Mouse (Mus musculus) liver, adult 2 months (tissue): ENCODE results near the gene Zdhhc5. TPM values are rescaled to one million over a fixed set of nuclear protein-coding genes. Genes with fewer than 3 reads are reported as not detected.

Experiments used
- DNase-seq: peaks from one replicate; pipeline ENCODE4 v3.0.0-alpha.2; 2011; ENCODE audit warnings: low read depth, low spot score; ENCODE audit errors: extremely low read depth
- H3K27ac ChIP-seq: fragments of 200-500 bp; replicated peaks from 2 replicates; pipeline ENCODE4 v1.5.1; 2012; ENCODE audit warnings: low read depth, mild to moderate bottlenecking, control low read depth, inconsistent platforms, low read length; ENCODE audit not compliant: insufficient read depth
- H3K27me3 ChIP-seq: fragments of 200-500 bp; 2 replicates; pipeline ENCODE4 v1.6.1; 2012; ENCODE audit warnings: mild to moderate bottlenecking, moderate library complexity, low read length, inconsistent platforms; ENCODE audit not compliant: control insufficient read depth, insufficient read depth
- H3K36me3 ChIP-seq: fragments of 200-500 bp; 2 replicates; pipeline ENCODE4 v1.6.1; 2012; ENCODE audit warnings: low read length, inconsistent platforms; ENCODE audit not compliant: control insufficient read depth, insufficient read depth
- H3K4me1 ChIP-seq: fragments of 200-500 bp; 2 replicates; pipeline ENCODE4 v1.6.1; 2011; ENCODE audit warnings: low read length; ENCODE audit not compliant: control insufficient read depth, insufficient read depth
- H3K4me3 ChIP-seq: fragments of 200-500 bp; 2 replicates; pipeline ENCODE4 v1.5.1; 2011; ENCODE audit warnings: low read depth, mild to moderate bottlenecking, control low read depth, low read length, moderate library complexity; ENCODE audit not compliant: insufficient read depth
- H3K79me2 ChIP-seq: fragments of 200-500 bp; 2 replicates; pipeline ENCODE4 v1.6.1; 2012; ENCODE audit warnings: inconsistent platforms, mild to moderate bottlenecking, low read length, moderate library complexity; ENCODE audit not compliant: control insufficient read depth, insufficient read depth
- H3K9ac ChIP-seq: fragments of 200-500 bp; 2 replicates; pipeline ENCODE4 v1.6.1; 2012; ENCODE audit warnings: low read depth, mild to moderate bottlenecking, control low read depth, inconsistent platforms, low read length
- CTCF ChIP-seq: fragments of 200-500 bp; IDR thresholded peaks from 2 replicates; pipeline ENCODE4 v1.5.1; 2011; ENCODE audit warnings: low read depth, low read length, control low read depth
- POLR2A ChIP-seq: fragments of 200-500 bp; IDR thresholded peaks from 2 replicates; pipeline ENCODE4 v1.6.1; 2011; ENCODE audit warnings: low read length, control low read depth; ENCODE audit not compliant: insufficient read depth; ENCODE audit errors: extremely low read depth
- WGBS: fragments of 180-500 bp; shearing (Covaris S2); methylation state at CpG from one replicate; pipeline ENCODE4 v1.1.7; 2018; 5-methylcytosine and 5-hydroxymethylcytosine counted together
- polyA plus RNA-seq: library from polyadenylated mRNA; depleted of rRNA; stranded (reverse); fragments of >200 nt; gene quantifications from 2 replicates; pipeline ENCODE4 v1.2.3, GENCODE M21; 2012
- total RNA-seq: library from RNA; depleted of rRNA; stranded (reverse); fragments of >200 nt; gene quantifications from 2 replicates; pipeline ENCODE4 v1.2.3, GENCODE M21; 2014

Zdhhc5 gene
- total and polyA plus RNA-seq, 2 experiments: 21.9 to 36.1 TPM

- H3K79me2 ChIP-seq: peaks cover 9% of the 10 kb centered on the region; the same call in 1 of the 2 replicates
- H3K27ac ChIP-seq: no peak overlapping the region
- TF ChIP-seq CTCF (no peak), POLR2A (no peak)
- H3K4me1 ChIP-seq: peaks cover 14% of the 10 kb centered on the region
- DNase-seq: no peak
- H3K27me3 ChIP-seq: no peaks in the 10 kb centered on the region
- H3K4me3 ChIP-seq: no peak overlapping the region
- WGBS: 97% methylated on average over 14 of the region's 14 CpGs
- H3K36me3 ChIP-seq: peaks cover 15% of the 10 kb centered on the region
- no peak overlapping the region for H3K9ac ChIP-seq
Measured at GRCm38 (mm10) chr2:84723856-84724255, 8.9 kb upstream of the Zdhhc5 start.

DNA sequence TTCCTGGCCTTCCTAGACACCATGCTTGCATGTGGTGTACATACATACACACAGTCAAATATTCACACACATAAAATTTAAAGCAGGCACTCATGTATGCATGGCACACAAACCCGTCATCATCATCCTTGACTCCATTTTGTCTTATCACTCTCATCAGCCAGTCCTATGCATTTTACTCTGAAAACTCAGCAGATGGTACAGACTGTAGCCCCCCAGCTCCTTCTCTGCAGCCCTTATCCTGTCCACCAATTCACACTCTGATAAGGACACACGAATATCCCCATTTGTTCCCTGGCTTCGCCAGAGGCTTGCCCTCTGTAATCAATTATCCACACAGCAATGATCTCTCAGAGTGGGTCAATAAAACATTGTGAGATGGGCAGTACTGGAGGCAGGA, 6.2 kb upstream of the Zdhhc5 start:
- TF ChIP-seq CTCF (no peak), POLR2A (no peak)
- H3K4me3 ChIP-seq: no peak overlapping the region
- no peaks in the 10 kb centered on the region for H3K27me3 ChIP-seq
- WGBS: 40% methylated on average over 3 of the region's 3 CpGs
- DNase-seq: peak; percentile 16
- H3K27ac ChIP-seq: no peak overlapping the region
- H3K9ac ChIP-seq: no peak overlapping the region
- H3K4me1 ChIP-seq: peaks cover 11% of the 10 kb centered on the region
- H3K36me3 ChIP-seq: peaks cover 15% of the 10 kb centered on the region
- H3K79me2 ChIP-seq: peaks cover 9% of the 10 kb centered on the region; the same call in 1 of the 2 replicates

GRCm38 (mm10) chr2:84720718-84721117, 5.7 kb upstream of the Zdhhc5 start:
- no peaks in the 10 kb centered on the region for H3K27me3 ChIP-seq
- peaks cover 15% of the 10 kb centered on the region for H3K36me3 ChIP-seq
- DNase-seq: no peak
- no peak overlapping the region for H3K27ac ChIP-seq
- H3K4me3 ChIP-seq: no peak overlapping the region
- WGBS: 81% methylated on average over 2 of the region's 2 CpGs
- H3K9ac ChIP-seq: no peak overlapping the region
- peaks cover 8% of the 10 kb centered on the region for H3K4me1 ChIP-seq
- H3K79me2 ChIP-seq: peaks cover 7% of the 10 kb centered on the region; the same call in 1 of the 2 replicates
- no peak for TF ChIP-seq CTCF
- TF ChIP-seq POLR2A: no peak

DNA sequence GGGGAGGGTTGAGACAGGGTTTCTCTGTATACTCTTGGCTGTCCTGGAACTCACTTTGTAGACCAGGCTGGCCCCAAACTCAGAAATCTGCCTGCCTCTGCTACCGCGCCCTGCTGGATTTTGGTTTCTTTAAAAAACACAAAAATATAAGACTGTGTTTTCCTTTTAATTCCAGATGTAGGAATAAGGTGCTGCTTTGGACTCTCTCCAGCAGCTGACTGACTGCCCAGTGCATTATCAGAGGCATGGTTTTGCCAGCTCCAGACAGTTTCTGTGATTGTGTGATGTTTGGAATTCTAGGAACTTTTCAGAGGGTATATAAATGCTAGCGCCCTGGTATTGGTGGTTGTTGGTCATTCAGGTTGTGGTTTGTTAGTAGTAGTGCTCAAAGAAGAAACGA, 2.4 kb upstream of the Zdhhc5 start:
- TF ChIP-seq POLR2A: no peak
- Histone ChIP-seq H3K27ac (no peak overlapping the region), H3K4me3 (no peak overlapping the region), H3K27me3 (no peaks in the 10 kb centered on the region), H3K9ac (no peak overlapping the region), H3K4me1 (no peaks in the 10 kb centered on the region; the same call in none of the 2 replicates), H3K79me2 (0 out of 2 replicates have a peak, but pooled peaks cover 2% of the 10 kb centered on the region), H3K36me3 (no peaks in the 10 kb centered on the region)
- 87% methylated on average over 4 of the region's 4 CpGs for WGBS
- peak; percentile 11 for DNase-seq

DNA sequence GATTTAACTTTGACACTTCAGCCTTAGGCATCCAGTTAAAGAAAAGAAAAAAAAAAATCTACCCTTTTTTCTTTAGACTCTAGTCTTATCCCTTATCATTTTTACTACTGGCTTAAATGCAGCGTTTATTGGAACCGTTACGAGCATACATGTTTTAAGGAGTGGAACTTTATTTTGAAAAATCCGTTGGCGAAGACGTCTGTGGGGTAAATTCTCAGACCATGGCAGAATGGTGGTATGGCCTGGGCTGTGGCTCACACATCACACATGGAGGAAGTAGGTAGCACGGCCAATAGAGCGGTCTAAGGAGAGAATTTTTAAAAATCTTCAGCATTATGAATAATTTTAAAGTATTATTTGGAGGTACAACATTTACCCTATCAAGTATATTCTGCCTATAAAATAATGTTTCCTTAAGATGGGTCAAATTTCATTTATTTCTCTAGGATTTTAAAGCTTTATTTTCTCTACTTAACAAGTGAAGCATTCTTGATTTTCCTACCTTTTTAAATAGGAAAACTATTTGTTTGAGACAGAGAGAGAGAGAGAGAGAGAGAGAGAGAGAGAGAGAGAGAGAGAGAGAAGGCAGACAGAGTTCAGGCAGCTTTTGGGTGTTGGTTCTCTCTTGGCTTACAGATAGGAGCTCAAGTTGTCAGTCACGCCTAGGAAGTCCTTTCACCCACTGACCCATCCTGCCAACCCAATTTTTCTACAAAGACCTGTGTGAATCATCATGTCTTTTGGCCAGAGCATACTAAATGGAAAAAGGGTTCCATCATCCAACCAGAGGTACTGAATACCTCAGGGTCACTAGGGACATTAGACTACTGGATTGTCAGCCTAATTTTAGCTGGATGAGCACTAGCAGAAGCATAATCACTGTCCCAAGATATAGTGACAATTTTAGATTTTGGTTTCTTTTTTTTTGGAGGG, 1.7 kb upstream of the Zdhhc5 start:
- DNase-seq: peak; percentile 69
- Histone ChIP-seq H3K27ac (peak overlapping the region; percentile 87), H3K4me1 (no peaks in the 10 kb centered on the region; the same call in none of the 2 replicates), H3K9ac (no peak overlapping the region), H3K79me2 (0 out of 2 replicates have a peak, but pooled peaks cover 2% of the 10 kb centered on the region), H3K4me3 (no peak overlapping the region; the same call in 1 of the 2 replicates), H3K27me3 (no peaks in the 10 kb centered on the region), H3K36me3 (no peaks in the 10 kb centered on the region)
- 21% methylated on average over 9 of the region's 9 CpGs for WGBS
- TF ChIP-seq CTCF (no peak), POLR2A (no peak)
